Comparison of ENCODE assay signal across 24 mouse cellular contexts in the genomic region with DNA sequence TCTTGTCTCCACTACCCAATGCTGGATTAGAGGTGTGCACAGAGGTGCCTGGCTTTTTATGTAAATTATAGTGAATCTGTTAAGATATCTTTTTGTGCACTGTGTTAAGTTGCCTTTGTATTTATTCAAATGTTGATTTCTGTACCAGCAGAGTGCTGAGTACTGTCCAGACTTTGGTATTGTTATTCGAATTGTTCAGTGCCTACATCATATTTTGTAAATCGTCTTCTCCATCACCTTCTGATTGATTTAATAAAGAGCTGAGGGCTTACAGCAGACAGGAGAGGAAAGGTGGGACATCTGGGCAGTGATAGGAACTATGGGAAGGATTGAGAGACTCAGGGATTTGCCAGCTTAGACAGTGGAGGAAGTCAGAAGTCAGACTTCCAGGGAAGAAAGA.
"Had no signal": no experiment of that assay in that cellular context is flagged by ENCODE, and none has a peak within 500 bp of the region (broad histone marks: within the 10 kb centered on the region; RNA-seq: fewer than 3 reads in every experiment).

No protein-coding gene starts in this region.

- H3K27ac ChIP-seq: embryonic facial prominence, embryonic 12.5 days; embryonic facial prominence, embryonic 13.5 days; embryonic facial prominence, embryonic 15.5 days; forebrain, embryonic 12.5 days; forebrain, embryonic 13.5 days; forebrain, embryonic 15.5 days; gastrocnemius, adult 2 months; heart, adult 2 months; heart, embryonic 10.5 days had no signal

- H3K36me3 ChIP-seq: embryonic facial prominence, embryonic 12.5 days; embryonic facial prominence, embryonic 13.5 days; embryonic facial prominence, embryonic 15.5 days; forebrain, embryonic 10.5 days; forebrain, embryonic 12.5 days; forebrain, embryonic 15.5 days; heart, embryonic 10.5 days had no signal

- H3K4me1 ChIP-seq: embryonic facial prominence, embryonic 15.5 days; forebrain, embryonic 15.5 days; heart, embryonic 10.5 days had no signal

- DNase-seq: cerebellum, adult 9-11 months; cerebellum, postnatal 10 days; cerebellum, postnatal 14 days; cerebellum, postnatal 25 days; cerebellum, postnatal 36 days; embryo, embryonic 11 days; forebrain, postnatal 0 days; gastrocnemius, adult 2 months; gastrocnemius, postnatal 10 days; gastrocnemius, postnatal 14 days; gastrocnemius, postnatal 25 days; gastrocnemius, postnatal 36 days; heart, adult 11 months; heart, adult 18-20 months; heart, adult 2 months had no signal

- H3K9me3 ChIP-seq: embryonic facial prominence, embryonic 12.5 days; forebrain, embryonic 10.5 days; forebrain, embryonic 15.5 days had no signal

- H3K27me3 ChIP-seq: embryonic facial prominence, embryonic 12.5 days; embryonic facial prominence, embryonic 13.5 days; embryonic facial prominence, embryonic 15.5 days; forebrain, embryonic 12.5 days; forebrain, embryonic 13.5 days; forebrain, embryonic 15.5 days had no signal

- H3K4me3 ChIP-seq: embryonic facial prominence, embryonic 12.5 days; embryonic facial prominence, embryonic 13.5 days; embryonic facial prominence, embryonic 15.5 days; erythroblast, embryonic 14.5 days; forebrain, embryonic 10.5 days; forebrain, embryonic 12.5 days; forebrain, embryonic 13.5 days; forebrain, embryonic 15.5 days; gastrocnemius, adult 2 months; heart, adult 2 months; heart, embryonic 10.5 days had no signal
